In genomic region chr11:116991410-116991809, GRCm38 (mm10) we compare ENCODE assay signal across 29 mouse cellular contexts.
A peak's percentile ranks its signal among the peaks of the same experiment; 100 is the strongest.
DNase-seq lines count a peak whose midpoint lies in the region; ATAC-seq lines count a peak whose summit lies in the region.
"Had no signal": no experiment of that assay in that cellular context is flagged by ENCODE, and none has a peak within 500 bp of the region (broad histone marks: within the 10 kb centered on the region; RNA-seq: fewer than 3 reads in every experiment).

No protein-coding gene starts in this region.

- WGBS in embryonic facial prominence, embryonic 14.5 days, result 55% methylated on average over 8 of the region's 8 CpGs
- WGBS in embryonic facial prominence, embryonic 10.5 days, result 77% methylated on average over 8 of the region's 8 CpGs
- 60% methylated on average over 8 of the region's 8 CpGs for WGBS in hindbrain, embryonic 12.5 days
- WGBS in neural tube, embryonic 13.5 days, result 56% methylated on average over 8 of the region's 8 CpGs

- H3K9ac ChIP-seq in embryonic facial prominence, embryonic 14.5 days (ENCODE audit: low read depth, low read length), result no peak overlapping the region
- no peak overlapping the region for H3K9ac ChIP-seq in hindbrain, embryonic 12.5 days
- no peak overlapping the region for H3K9ac ChIP-seq in neural tube, embryonic 13.5 days
- H3K9ac ChIP-seq: heart, embryonic 12.5 days; hindbrain, embryonic 15.5 days; limb, embryonic 12.5 days; liver, embryonic 13.5 days; midbrain, embryonic 15.5 days had no signal

- no peaks in the 10 kb centered on the region for H3K9me3 ChIP-seq in embryonic facial prominence, embryonic 14.5 days (ENCODE audit: control insufficient read depth, low read length)
- no peaks in the 10 kb centered on the region for H3K9me3 ChIP-seq in embryonic facial prominence, embryonic 10.5 days
- no peaks in the 10 kb centered on the region for H3K9me3 ChIP-seq in hindbrain, embryonic 12.5 days (replicated peaks)
- no peaks in the 10 kb centered on the region for H3K9me3 ChIP-seq in neural tube, embryonic 13.5 days
- H3K9me3 ChIP-seq: heart, embryonic 12.5 days; hindbrain, embryonic 15.5 days; limb, embryonic 12.5 days; liver, embryonic 13.5 days; midbrain, embryonic 15.5 days had no signal

- H3K4me3 ChIP-seq in embryonic facial prominence, embryonic 14.5 days (ENCODE audit: low read depth, low read length), result no peak overlapping the region
- H3K4me3 ChIP-seq in embryonic facial prominence, embryonic 10.5 days, result no peak overlapping the region
- no peak overlapping the region for H3K4me3 ChIP-seq in hindbrain, embryonic 12.5 days
- no peak overlapping the region for H3K4me3 ChIP-seq in neural tube, embryonic 13.5 days
- H3K4me3 ChIP-seq: heart, embryonic 12.5 days; hindbrain, embryonic 15.5 days; layer of hippocampus, adult 2 months; limb, embryonic 12.5 days; liver, embryonic 13.5 days; midbrain, embryonic 15.5 days had no signal

- H3K4me1 ChIP-seq in embryonic facial prominence, embryonic 14.5 days (ENCODE audit: control insufficient read depth, insufficient read depth, low read length), result no peaks in the 10 kb centered on the region
- H3K4me1 ChIP-seq in embryonic facial prominence, embryonic 10.5 days, result peaks cover 23% of the 10 kb centered on the region
- H3K4me1 ChIP-seq in hindbrain, embryonic 12.5 days, result peaks cover 30% of the 10 kb centered on the region
- H3K4me1 ChIP-seq in neural tube, embryonic 13.5 days (replicated peaks), result peaks cover 63% of the 10 kb centered on the region
- H3K4me1 ChIP-seq: liver, embryonic 13.5 days had no signal

- DNase-seq in embryonic facial prominence, embryonic 14.5 days (ENCODE audit: low spot score), result peak; percentile 34
- no peak for DNase-seq in embryonic facial prominence, embryonic 10.5 days (ENCODE audit: low spot score)
- peak; percentile 55 for DNase-seq in left cerebral cortex, postnatal 4 days
- no peak for DNase-seq in left cerebral cortex, adult 11 months (ENCODE audit: low spot score)
- DNase-seq in adrenal gland, postnatal 25 days, result no peak
- no peak for DNase-seq in ovary, postnatal 10 days (ENCODE audit: low spot score)
- DNase-seq: adrenal gland, postnatal 36 days; cerebellum, adult 18-20 months; cerebellum, postnatal 25 days; gastrocnemius, postnatal 14 days; heart, adult 11 months; heart, postnatal 10 days; kidney, adult 9 months; kidney, postnatal 25 days; liver, embryonic 13.5 days; lung, adult 2 months; lung, postnatal 14 days; right cerebral cortex, adult 18-20 months; right cerebral cortex, postnatal 4 days; thymus, postnatal 36 days had no signal

- H3K36me3 ChIP-seq in embryonic facial prominence, embryonic 14.5 days (ENCODE audit: control insufficient read depth, insufficient read depth, low read length), result no peaks in the 10 kb centered on the region
- no peaks in the 10 kb centered on the region for H3K36me3 ChIP-seq in embryonic facial prominence, embryonic 10.5 days (replicated peaks)
- peaks cover 6% of the 10 kb centered on the region; the same call in 1 of the 2 replicates for H3K36me3 ChIP-seq in hindbrain, embryonic 12.5 days
- peaks cover 8% of the 10 kb centered on the region; the same call in 1 of the 2 replicates for H3K36me3 ChIP-seq in neural tube, embryonic 13.5 days
- H3K36me3 ChIP-seq: heart, embryonic 12.5 days; hindbrain, embryonic 15.5 days; limb, embryonic 12.5 days; liver, embryonic 13.5 days; midbrain, embryonic 15.5 days had no signal

- 0 out of 2 replicates have a peak, but pooled peaks have one; percentile 22 for ATAC-seq in embryonic facial prominence, embryonic 14.5 days (ENCODE audit: low read depth)
- no peak for ATAC-seq in hindbrain, embryonic 12.5 days (ENCODE audit: low FRiP score)
- ATAC-seq in neural tube, embryonic 13.5 days (ENCODE audit: low read depth), result no peak
- ATAC-seq: CD4-positive, CD25-positive, alpha-beta regulatory T cell, adult 4 months; intestine, embryonic 16.5 days; midbrain, embryonic 15.5 days had no signal

- intact Hi-C loops in left cerebral cortex, postnatal 4 days (cut with DNase I), result no loop called here

- H3K4me2 ChIP-seq in embryonic facial prominence, embryonic 14.5 days (ENCODE audit: low read depth, low read length), result no peak overlapping the region
- H3K4me2 ChIP-seq in hindbrain, embryonic 12.5 days (replicated peaks), result no peak overlapping the region
- no peak overlapping the region for H3K4me2 ChIP-seq in neural tube, embryonic 13.5 days
- H3K4me2 ChIP-seq: heart, embryonic 12.5 days; hindbrain, embryonic 15.5 days; limb, embryonic 12.5 days; liver, embryonic 13.5 days; midbrain, embryonic 15.5 days had no signal

- peaks cover 21% of the 10 kb centered on the region for H3K27me3 ChIP-seq in embryonic facial prominence, embryonic 14.5 days (replicated peaks; ENCODE audit: control insufficient read depth, insufficient read depth, low read length)
- peaks cover 49% of the 10 kb centered on the region for H3K27me3 ChIP-seq in embryonic facial prominence, embryonic 10.5 days (replicated peaks; ENCODE audit: low read depth, poor library complexity, severe bottlenecking)
- H3K27me3 ChIP-seq in hindbrain, embryonic 12.5 days, result peaks cover 12% of the 10 kb centered on the region
- peaks cover 7% of the 10 kb centered on the region; the same call in 1 of the 2 replicates for H3K27me3 ChIP-seq in neural tube, embryonic 13.5 days
- H3K27me3 ChIP-seq: hindbrain, embryonic 15.5 days; midbrain, embryonic 15.5 days had no signal

- H3K27ac ChIP-seq in embryonic facial prominence, embryonic 14.5 days (replicated peaks; ENCODE audit: low read depth, low read length), result no peak overlapping the region
- H3K27ac ChIP-seq in embryonic facial prominence, embryonic 10.5 days (replicated peaks), result no peak overlapping the region
- peak overlapping the region; percentile 37; the same call in 1 of the 2 replicates for H3K27ac ChIP-seq in hindbrain, embryonic 12.5 days
- H3K27ac ChIP-seq in neural tube, embryonic 13.5 days (replicated peaks), result peak overlapping the region; percentile 84
- H3K27ac ChIP-seq: hindbrain, embryonic 15.5 days; layer of hippocampus, adult 2 months; limb, embryonic 12.5 days; liver, embryonic 13.5 days; midbrain, embryonic 15.5 days had no signal

Comparison
In these comparisons a context has a peak if more than half of its experiments do, and no peak if none do; other contexts are left out.
1. DNase-seq: peak in embryonic facial prominence, embryonic 14.5 days (single experiment) and left cerebral cortex, postnatal 4 days (single experiment); none in embryonic facial prominence, embryonic 10.5 days (single experiment), left cerebral cortex, adult 11 months (single experiment), adrenal gland, postnatal 25 days (single experiment) and ovary, postnatal 10 days (single experiment).
2. H3K27ac ChIP-seq: peak in hindbrain, embryonic 12.5 days (single experiment) and neural tube, embryonic 13.5 days (single experiment); none in embryonic facial prominence, embryonic 14.5 days (single experiment) and embryonic facial prominence, embryonic 10.5 days (single experiment).